Mouse (Mus musculus): ENCODE measurements around the gene Mark2. TPM values are rescaled to one million over a fixed set of nuclear protein-coding genes. Genes with fewer than 3 reads are reported as not detected.

Gene Mark2
- total RNA-seq, 1 experiment from 2014 or later: 70.0 TPM

- peak; percentile 67 for DNase-seq
These were observed 46.5 kb downstream of the Mark2 start for GRCm38 (mm10) chr19:7295071-7295658.

GRCm38 (mm10) chr19:7294098-7294876 is 47.4 kb downstream of the Mark2 start:
- peak; percentile 30 for DNase-seq

- no peak for DNase-seq
These were observed 49.5 kb downstream of the Mark2 start for GRCm38 (mm10) chr19:7291958-7292709.

GRCm38 (mm10) chr19:7289767-7290166 is 51.9 kb downstream of the Mark2 start:
- DNase-seq: no peak

- no peak for DNase-seq
These were observed 53.4 kb downstream of the Mark2 start for GRCm38 (mm10) chr19:7288288-7288687.

GRCm38 (mm10) chr19:7286563-7287315 is 54.9 kb downstream of the Mark2 start:
- DNase-seq: no peak

GRCm38 (mm10) chr19:7280557-7281330 is 60.9 kb downstream of the Mark2 start:
- DNase-seq: no peak

GRCm38 (mm10) chr19:7279114-7279513 is 62.5 kb downstream of the Mark2 start:
- DNase-seq: peak; percentile 67

- peak; percentile 40 for DNase-seq
These were observed 63.3 kb downstream of the Mark2 start for GRCm38 (mm10) chr19:7278200-7278906.

GRCm38 (mm10) chr19:7276796-7277195 is 64.9 kb downstream of the Mark2 start:
- DNase-seq: no peak

GRCm38 (mm10) chr19:7276053-7276659 is 65.5 kb downstream of the Mark2 start:
- peak; percentile 45 for DNase-seq

GRCm38 (mm10) chr19:7275131-7275789 is 66.4 kb downstream of the Mark2 start:
- DNase-seq: peak; percentile 77

GRCm38 (mm10) chr19:7274326-7274990 is 67.2 kb downstream of the Mark2 start:
- DNase-seq: peak; percentile 63

- DNase-seq: no peak
These were observed 68.2 kb downstream of the Mark2 start for GRCm38 (mm10) chr19:7273486-7273885.

GRCm38 (mm10) chr19:7269290-7270044 is 72.2 kb downstream of the Mark2 start:
- DNase-seq: no peak

GRCm38 (mm10) chr19:7268722-7269090 is 73.0 kb downstream of the Mark2 start:
- peak; percentile 90 for DNase-seq

- peak; percentile 91 for DNase-seq
These were observed 73.6 kb downstream of the Mark2 start for GRCm38 (mm10) chr19:7267781-7268721.
